Mouse (Mus musculus): ENCODE results near the gene Phf19.

DNA sequence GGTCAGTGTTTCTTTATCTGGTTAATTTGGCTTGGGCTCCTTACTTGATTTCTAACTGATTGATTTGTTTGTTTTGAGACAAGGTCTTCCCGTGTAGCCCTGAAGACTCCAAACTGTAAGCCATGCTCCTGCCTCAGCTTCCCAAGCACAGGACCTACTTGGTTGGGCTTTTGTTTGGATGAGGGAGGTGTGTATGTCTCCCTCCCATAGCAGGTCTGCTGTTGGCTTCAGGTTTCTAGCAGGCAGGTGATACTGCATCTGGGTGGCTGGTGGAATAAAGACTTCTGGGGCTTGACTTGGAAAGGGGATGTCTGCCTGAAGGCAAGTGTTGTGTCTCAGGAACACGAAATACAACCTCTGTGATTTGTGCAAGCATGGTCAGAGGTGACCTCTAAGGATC is 48.4 kb upstream of the Phf19 start:
- TF ChIP-seq CTCF (IDR thresholded peaks at IDR 0.05; ENCODE audit: borderline replicate concordance, insufficient read depth, low read depth, low read length) (no peak), POLR2A (IDR thresholded peaks at IDR 0.05; ENCODE audit: borderline replicate concordance, insufficient read depth, low read length) (no peak)

All from cerebellum, adult 2 months (tissue).